Mouse (Mus musculus) embryonic fibroblast, embryonic 13.5 days (primary cell): ENCODE data around the gene Phf5a. TPM values are rescaled to one million over a fixed set of nuclear protein-coding genes. Genes with fewer than 3 reads are reported as not detected.

Experiments used
- H3K27ac ChIP-seq: 2 replicates; pipeline ENCODE4 v1.5.1; 2012; ENCODE audit warnings: low read length, control low read depth, inconsistent platforms; ENCODE audit not compliant: insufficient read depth
- H3K4me1 ChIP-seq: 2 replicates; pipeline ENCODE4 v1.6.1; 2011; ENCODE audit warnings: low read length; ENCODE audit not compliant: control insufficient read depth, insufficient read depth
- H3K4me3 ChIP-seq: 2 replicates; pipeline ENCODE4 v1.5.1; 2011; ENCODE audit warnings: mild to moderate bottlenecking, control low read depth, low read length; ENCODE audit not compliant: insufficient read depth
- CTCF ChIP-seq: IDR thresholded peaks from 2 replicates; pipeline ENCODE4 v1.5.1; 2011; ENCODE audit warnings: mild to moderate bottlenecking, control low read depth, low read length, moderate library complexity, borderline replicate concordance; ENCODE audit not compliant: insufficient read depth
- POLR2A ChIP-seq: IDR thresholded peaks from 2 replicates; pipeline ENCODE4 v1.6.1; 2011; ENCODE audit warnings: low read depth, mild to moderate bottlenecking, control low read depth, low read length, moderate library complexity
- polyA plus RNA-seq: library from polyadenylated mRNA; stranded (reverse); fragments of >200 nt; gene quantifications from 2 replicates; pipeline ENCODE4 v1.2.4, GENCODE M21; 2011; ENCODE audit warnings: low read depth; ENCODE audit not compliant: missing spikeins, insufficient read length

The Phf5a gene
- polyA plus RNA-seq, 1 experiment: 71.3 TPM

GRCm38 (mm10) chr15:81907953-81908352 is 36.2 kb upstream of the Phf5a start:
- TF ChIP-seq CTCF: no peak
- TF ChIP-seq POLR2A: no peak
- 0 out of 2 replicates have a peak, but pooled peaks cover 3% of the 10 kb centered on the region for H3K4me1 ChIP-seq

GRCm38 (mm10) chr15:81904939-81905338 is 33.2 kb upstream of the Phf5a start:
- H3K4me3 ChIP-seq: no peak overlapping the region
- no peak overlapping the region for H3K27ac ChIP-seq
- H3K4me1 ChIP-seq: no peaks in the 10 kb centered on the region
- TF ChIP-seq CTCF (no peak), POLR2A (no peak)

More at GRCm38 (mm10) chr15:81907953-81908352, 36.2 kb upstream of the Phf5a start:
- H3K27ac ChIP-seq: no peak overlapping the region
- H3K4me3 ChIP-seq: no peak overlapping the region

- Histone ChIP-seq H3K4me1 (no peaks in the 10 kb centered on the region), H3K4me3 (no peak overlapping the region), H3K27ac (no peak overlapping the region)
- no peak for TF ChIP-seq CTCF
- TF ChIP-seq POLR2A: no peak
Observed at GRCm38 (mm10) chr15:81898751-81899150, 27.0 kb upstream of the Phf5a start.

- no peak overlapping the region for H3K4me3 ChIP-seq
- no peaks in the 10 kb centered on the region for H3K4me1 ChIP-seq
- no peak overlapping the region for H3K27ac ChIP-seq
- TF ChIP-seq CTCF: no peak
- TF ChIP-seq POLR2A: no peak
Observed at GRCm38 (mm10) chr15:81897607-81898285, 26.0 kb upstream of the Phf5a start.

- no peak for TF ChIP-seq CTCF
- no peak for TF ChIP-seq POLR2A
- no peak overlapping the region for H3K4me3 ChIP-seq
- no peaks in the 10 kb centered on the region for H3K4me1 ChIP-seq
- H3K27ac ChIP-seq: no peak overlapping the region
Observed at GRCm38 (mm10) chr15:81896407-81896806, 24.7 kb upstream of the Phf5a start.

- TF ChIP-seq CTCF: no peak
- no peak for TF ChIP-seq POLR2A
- H3K4me3 ChIP-seq: no peak overlapping the region
- H3K27ac ChIP-seq: no peak overlapping the region
- H3K4me1 ChIP-seq: no peaks in the 10 kb centered on the region
Observed at GRCm38 (mm10) chr15:81894002-81894401, 22.3 kb upstream of the Phf5a start.

- Histone ChIP-seq H3K4me3 (no peak overlapping the region), H3K27ac (no peak overlapping the region; the same call in 1 of the 2 replicates), H3K4me1 (no peaks in the 10 kb centered on the region)
- no peak for TF ChIP-seq CTCF
- TF ChIP-seq POLR2A: no peak
Observed at GRCm38 (mm10) chr15:81891822-81892580, 20.3 kb upstream of the Phf5a start.

GRCm38 (mm10) chr15:81891140-81891802 is 19.6 kb upstream of the Phf5a start:
- H3K4me1 ChIP-seq: no peaks in the 10 kb centered on the region
- H3K4me3 ChIP-seq: no peak overlapping the region
- H3K27ac ChIP-seq: no peak overlapping the region
- TF ChIP-seq CTCF (no peak), POLR2A (no peak)

- Histone ChIP-seq H3K4me3 (no peak overlapping the region), H3K27ac (no peak overlapping the region), H3K4me1 (no peaks in the 10 kb centered on the region)
- TF ChIP-seq CTCF (no peak), POLR2A (no peak)
Observed at GRCm38 (mm10) chr15:81889175-81889574, 17.5 kb upstream of the Phf5a start.

- Histone ChIP-seq H3K4me1 (no peaks in the 10 kb centered on the region), H3K4me3 (no peak overlapping the region), H3K27ac (no peak overlapping the region)
- TF ChIP-seq CTCF (no peak), POLR2A (no peak)
Observed at GRCm38 (mm10) chr15:81886795-81887550, 15.3 kb upstream of the Phf5a start.
